Mouse (Mus musculus) hindbrain, embryonic 13.5 days (tissue): ENCODE measurements around the gene Wnt1. TPM values are rescaled to one million over a fixed set of nuclear protein-coding genes. Genes with fewer than 3 reads are reported as not detected.
"Not testable (repeated sequence)": the region's sequence is repeated elsewhere in the genome, so short reads cannot be mapped to it uniquely, and the experiment has no call there.

Source experiments
- ATAC-seq: fragments of 200-750 bp; cut with Nextera tagmentation; 2 replicates; pipeline ENCODE4 v1.8.0; 2017; ENCODE audit warnings: moderate TSS enrichment; ENCODE audit not compliant: low FRiP score
- H3K27ac ChIP-seq: fragments of 300-500 bp; sonication (generic); 2 replicates; pipeline ENCODE4 v1.5.1; 2015; ENCODE audit warnings: inconsistent platforms, mild to moderate bottlenecking, moderate library complexity
- H3K27me3 ChIP-seq: fragments of 300-500 bp; sonication (generic); 2 replicates; pipeline ENCODE4 v1.6.1; 2015; ENCODE audit warnings: mild to moderate bottlenecking, inconsistent platforms
- H3K36me3 ChIP-seq: fragments of 300-500 bp; sonication (generic); 2 replicates; pipeline ENCODE4 v1.6.1; 2015; ENCODE audit warnings: mild to moderate bottlenecking, inconsistent platforms
- H3K4me1 ChIP-seq: fragments of 300-500 bp; sonication (generic); replicated peaks from 2 replicates; pipeline ENCODE4 v1.6.1; 2015; ENCODE audit warnings: inconsistent platforms
- H3K4me2 ChIP-seq: fragments of 300-500 bp; sonication (generic); 2 replicates; pipeline ENCODE4 v1.6.1; 2015; ENCODE audit warnings: inconsistent platforms, mild to moderate bottlenecking, moderate library complexity
- H3K4me3 ChIP-seq: fragments of 300-500 bp; sonication (generic); 2 replicates; pipeline ENCODE4 v1.5.1; 2015; ENCODE audit warnings: mild to moderate bottlenecking, inconsistent platforms
- H3K9ac ChIP-seq: fragments of 300-500 bp; sonication (generic); 2 replicates; pipeline ENCODE4 v1.6.1; 2015; ENCODE audit warnings: mild to moderate bottlenecking, inconsistent platforms
- H3K9me3 ChIP-seq: fragments of 300-500 bp; sonication (generic); 2 replicates; pipeline ENCODE4 v1.6.1; 2016; ENCODE audit warnings: inconsistent platforms
- WGBS: fragments of 180-500 bp; shearing (Covaris S2); methylation state at CpG from one replicate; pipeline ENCODE4 v1.1.7; 2015; 5-methylcytosine and 5-hydroxymethylcytosine counted together
- polyA plus RNA-seq: library from polyadenylated mRNA; unstranded; fragments of >200 nt; fragmentation: Nextera tagmentation; extraction: Ambion mirVana; gene quantifications from 2 replicates; pipeline ENCODE4 v1.2.1, GENCODE M21; 2015

Gene Wnt1
- polyA plus RNA-seq, 1 experiment from 2014 or later = 4.6 TPM

- Histone ChIP-seq H3K9ac (peak within 1 kb of the TSS; percentile 68), H3K27me3 (peaks cover 68% of the 10 kb centered on the region), H3K9me3 (no peaks in the 10 kb centered on the region), H3K4me2 (peak within 1 kb of the TSS; percentile 77), H3K4me1 (peaks cover 49% of the 10 kb centered on the region), H3K27ac (no peak within 1 kb of the TSS), H3K36me3 (peaks cover 31% of the 10 kb centered on the region), H3K4me3 (peak within 1 kb of the TSS; percentile 48)
- 44% methylated on average over 3 of the region's 3 CpGs for WGBS
- ATAC-seq = no peak
These were observed 19.7 kb downstream of the Wnt1 start, which contains the start of gene Ddn for GRCm38 (mm10) chr15:98809390-98809789. TSS of gene Ddn (minus strand) at chr15:98809490.

GRCm38 (mm10) chr15:98810212-98810611 lies 20.6 kb downstream of the Wnt1 start:
- H3K4me2 ChIP-seq, ATAC-seq, H3K4me3 ChIP-seq, H3K9me3 ChIP-seq, H3K27ac ChIP-seq, H3K9ac ChIP-seq: not testable (repeated sequence)
- 77% methylated on average over 6 of the region's 6 CpGs for WGBS
- H3K36me3 ChIP-seq = peaks cover 37% of the 10 kb centered on the region
- peaks cover 60% of the 10 kb centered on the region for H3K27me3 ChIP-seq
- H3K4me1 ChIP-seq = peaks cover 42% of the 10 kb centered on the region

DNA sequence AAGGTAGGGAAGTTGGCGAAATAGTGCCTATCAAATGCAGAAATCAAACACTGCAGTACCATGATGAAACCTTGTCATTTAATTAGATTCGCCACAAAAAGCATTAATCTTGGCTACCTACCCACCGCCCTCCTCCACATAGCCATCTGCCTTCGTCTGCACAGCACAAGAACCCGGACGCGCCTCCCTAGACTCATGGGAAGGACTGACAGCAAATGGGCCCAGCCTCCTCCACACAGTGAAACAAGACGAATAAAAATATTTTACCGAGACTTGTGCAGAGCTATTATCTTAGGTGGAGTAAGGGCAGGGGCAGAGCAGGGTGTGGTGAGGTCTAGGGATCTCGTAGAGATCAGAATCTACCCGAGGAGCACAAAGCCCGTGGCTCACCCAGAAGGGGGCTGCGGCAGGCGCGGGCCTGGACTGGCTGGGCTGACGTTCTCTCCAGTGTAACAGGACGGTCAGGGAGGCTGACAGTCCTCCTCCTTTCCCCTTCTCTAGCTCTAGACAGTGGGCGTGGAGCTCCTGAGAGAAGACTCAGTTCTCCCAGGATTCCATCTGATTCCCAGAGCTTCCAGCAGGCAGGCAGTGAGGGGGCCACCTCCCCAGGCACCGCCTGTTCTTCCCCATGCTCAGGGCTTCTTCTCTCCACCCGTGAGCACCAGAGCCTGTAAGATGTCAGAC lies 23.2 kb downstream of the Wnt1 start:
- no peak for ATAC-seq
- H3K27me3 ChIP-seq = peaks cover 33% of the 10 kb centered on the region
- H3K9ac ChIP-seq = no peak overlapping the region
- peaks cover 48% of the 10 kb centered on the region for H3K36me3 ChIP-seq
- H3K4me3 ChIP-seq = no peak overlapping the region
- no peak overlapping the region for H3K27ac ChIP-seq
- whole genome bisulfite sequencing = 85% methylated on average over 20 of the region's 20 CpGs
- H3K4me2 ChIP-seq = no peak overlapping the region
- H3K9me3 ChIP-seq = no peaks in the 10 kb centered on the region
- peaks cover 16% of the 10 kb centered on the region for H3K4me1 ChIP-seq

GRCm38 (mm10) chr15:98818171-98818570 lies 28.5 kb downstream of the Wnt1 start:
- Histone ChIP-seq H3K9ac (no peak overlapping the region), H3K27me3 (no peaks in the 10 kb centered on the region), H3K36me3 (peaks cover 51% of the 10 kb centered on the region), H3K27ac (no peak overlapping the region), H3K9me3 (no peaks in the 10 kb centered on the region), H3K4me3 (no peak overlapping the region), H3K4me2 (no peak overlapping the region), H3K4me1 (no peaks in the 10 kb centered on the region)
- 93% methylated on average over 7 of the region's 7 CpGs for WGBS
- no peak for ATAC-seq

DNA sequence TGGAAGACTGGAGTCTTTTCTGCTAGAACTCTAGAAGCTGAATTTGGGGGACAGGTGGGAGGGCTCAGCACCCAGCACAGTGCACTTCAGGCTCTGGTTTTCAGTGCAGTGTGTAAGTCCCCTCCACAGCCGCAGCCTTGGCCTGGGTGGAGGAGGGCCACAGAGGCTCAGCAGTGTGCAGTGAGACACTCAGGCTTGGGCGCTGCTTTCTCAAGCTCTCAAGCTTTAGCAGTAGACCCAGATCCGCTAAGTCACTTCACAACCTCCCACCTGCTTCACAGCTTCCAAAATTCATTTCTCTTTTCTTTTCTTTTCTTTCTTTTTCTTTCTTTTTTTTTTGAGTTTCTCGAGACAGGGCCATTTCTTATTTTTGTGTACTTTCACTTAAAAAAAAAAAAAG lies 31.3 kb downstream of the Wnt1 start:
- peaks cover 46% of the 10 kb centered on the region for H3K36me3 ChIP-seq
- H3K9ac ChIP-seq = no peak overlapping the region
- no peaks in the 10 kb centered on the region for H3K9me3 ChIP-seq
- 90% methylated on average over 4 of the region's 4 CpGs for WGBS
- H3K4me2 ChIP-seq = no peak overlapping the region
- H3K4me3 ChIP-seq = no peak overlapping the region
- ATAC-seq = no peak
- H3K4me1 ChIP-seq = no peaks in the 10 kb centered on the region
- no peak overlapping the region for H3K27ac ChIP-seq
- no peaks in the 10 kb centered on the region for H3K27me3 ChIP-seq

GRCm38 (mm10) chr15:98821403-98821802 lies 31.7 kb downstream of the Wnt1 start:
- no peaks in the 10 kb centered on the region for H3K27me3 ChIP-seq
- no peak overlapping the region for H3K9ac ChIP-seq
- H3K27ac ChIP-seq = no peak overlapping the region
- H3K36me3 ChIP-seq = peaks cover 45% of the 10 kb centered on the region
- ATAC-seq = no peak
- no peaks in the 10 kb centered on the region for H3K9me3 ChIP-seq
- no peak overlapping the region for H3K4me2 ChIP-seq
- no peak overlapping the region for H3K4me3 ChIP-seq
- no peaks in the 10 kb centered on the region for H3K4me1 ChIP-seq
- WGBS = 32% methylated on average over 10 of the region's 10 CpGs

GRCm38 (mm10) chr15:98822147-98822546 lies 32.5 kb downstream of the Wnt1 start:
- no peak overlapping the region for H3K27ac ChIP-seq
- ATAC-seq = no peak

DNA sequence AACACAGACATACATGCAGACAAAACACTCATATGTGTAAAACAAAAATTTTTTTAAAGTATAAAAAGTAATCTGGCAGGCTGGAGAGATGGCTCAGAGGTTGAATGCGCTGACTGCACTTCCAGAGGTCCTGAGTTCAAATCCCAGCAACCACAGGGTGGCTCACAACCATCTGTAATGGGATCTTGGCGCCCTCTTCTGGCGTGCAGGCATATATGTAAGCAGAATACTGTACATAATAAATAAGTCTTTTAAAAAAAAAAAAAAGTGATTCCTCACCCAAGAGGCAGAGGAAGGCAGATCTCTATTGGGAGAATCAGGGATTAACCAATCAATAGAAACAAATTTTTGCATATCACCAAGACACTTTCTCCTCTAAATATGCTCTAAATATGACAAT lies 33.8 kb downstream of the Wnt1 start:
- Histone ChIP-seq H3K4me3 (no peak overlapping the region), H3K27ac (no peak overlapping the region), H3K4me2 (no peak overlapping the region), H3K9ac (no peak overlapping the region), H3K36me3 (peaks cover 45% of the 10 kb centered on the region), H3K9me3 (no peaks in the 10 kb centered on the region), H3K4me1 (no peaks in the 10 kb centered on the region), H3K27me3 (no peaks in the 10 kb centered on the region)
- ATAC-seq = no peak
- WGBS = 59% methylated on average over 3 of the region's 3 CpGs

More at GRCm38 (mm10) chr15:98822147-98822546, 32.5 kb downstream of the Wnt1 start:
- 93% methylated on average over 5 of the region's 5 CpGs for WGBS
- H3K4me3 ChIP-seq = no peak overlapping the region
- H3K9me3 ChIP-seq = no peaks in the 10 kb centered on the region
- no peak overlapping the region for H3K4me2 ChIP-seq
- no peak overlapping the region for H3K9ac ChIP-seq
- H3K27me3 ChIP-seq = no peaks in the 10 kb centered on the region
- peaks cover 40% of the 10 kb centered on the region for H3K36me3 ChIP-seq
- H3K4me1 ChIP-seq = no peaks in the 10 kb centered on the region

DNA sequence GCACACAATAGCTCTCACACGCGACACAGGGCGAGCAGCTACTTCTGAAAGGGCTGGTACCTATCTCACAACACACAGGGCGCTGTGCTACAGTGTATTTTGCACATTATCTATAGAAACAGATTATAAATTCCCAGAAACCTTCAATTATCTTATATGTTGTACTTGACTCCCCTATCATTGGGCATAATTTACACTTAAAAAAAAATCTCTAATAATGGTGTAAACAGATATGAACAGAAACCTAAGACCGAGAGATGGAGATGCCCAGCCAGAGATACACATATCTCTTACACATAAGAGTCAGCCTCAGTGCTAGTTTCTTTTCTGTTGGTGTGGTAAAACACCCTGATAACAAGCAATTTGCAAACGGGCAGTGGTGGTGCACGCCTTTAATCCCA lies 38.0 kb downstream of the Wnt1 start:
- Histone ChIP-seq H3K4me1 (peaks cover 18% of the 10 kb centered on the region), H3K9ac (no peak overlapping the region), H3K4me3 (no peak overlapping the region), H3K27ac (no peak overlapping the region), H3K36me3 (peaks cover 27% of the 10 kb centered on the region), H3K27me3 (no peaks in the 10 kb centered on the region), H3K4me2 (no peak overlapping the region), H3K9me3 (no peaks in the 10 kb centered on the region)
- ATAC-seq = no peak
- WGBS = 93% methylated on average over 7 of the region's 7 CpGs

DNA sequence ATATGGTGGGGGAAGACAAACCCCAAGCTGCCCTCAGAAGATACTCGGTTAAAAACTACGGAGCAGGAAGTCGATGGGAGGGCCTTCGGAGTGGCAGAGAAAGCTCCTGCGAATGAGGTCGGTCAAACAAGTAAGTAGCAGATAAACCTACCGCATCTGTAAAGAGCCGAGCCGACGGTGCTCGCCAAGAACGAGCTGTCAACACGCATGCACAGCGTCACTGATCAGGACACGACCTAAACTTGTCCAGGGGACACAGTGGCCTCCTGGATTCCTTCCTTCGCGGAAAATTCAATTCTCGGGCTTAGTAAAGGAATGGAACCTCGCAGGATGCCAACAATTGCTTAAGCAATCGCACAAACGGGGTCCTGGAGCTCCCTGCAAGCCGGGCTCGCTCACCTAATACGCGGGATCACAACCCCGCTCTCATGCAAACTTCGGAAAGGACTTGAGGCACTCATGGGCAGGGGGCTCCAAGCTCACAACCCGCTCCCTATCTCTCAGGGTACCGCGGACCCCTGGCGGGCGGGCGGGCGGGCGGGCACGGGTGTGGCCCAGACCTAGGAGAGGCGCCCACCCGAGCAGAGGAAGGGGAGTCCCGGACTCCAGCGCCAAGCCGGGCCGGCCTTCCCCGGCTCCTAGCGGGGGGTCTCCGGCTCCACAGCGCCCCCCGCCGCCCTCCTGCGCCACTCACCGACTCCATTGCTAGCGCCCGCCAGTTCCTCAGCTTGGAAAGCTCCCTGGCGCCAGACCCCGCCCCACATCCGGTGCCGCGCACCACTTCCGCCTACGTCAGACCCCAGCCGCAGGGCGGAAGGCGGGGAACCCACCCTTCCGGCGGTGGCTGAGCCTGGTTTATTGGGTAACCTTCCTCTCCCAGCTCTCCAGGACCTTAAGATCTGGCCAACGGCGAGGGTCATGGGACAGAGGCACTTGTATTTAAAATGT lies 41.4 kb downstream of the Wnt1 start, which contains the start of gene Prkag1:
Gene Prkag1, minus strand, starts transcription at position 786 of the 948 bp plus-strand sequence.
- Histone ChIP-seq H3K4me1 (peaks cover 18% of the 10 kb centered on the region), H3K27me3 (no peaks in the 10 kb centered on the region), H3K4me3 (peak within 1 kb of the TSS; percentile 70), H3K9ac (peak within 1 kb of the TSS; percentile 83), H3K4me2 (peak within 1 kb of the TSS; percentile 77), H3K27ac (peak within 1 kb of the TSS; percentile 86), H3K9me3 (no peaks in the 10 kb centered on the region), H3K36me3 (peaks cover 36% of the 10 kb centered on the region)
- ATAC-seq = peak; percentile 97
- WGBS = under 1% methylated on average over 62 of the region's 66 CpGs

DNA sequence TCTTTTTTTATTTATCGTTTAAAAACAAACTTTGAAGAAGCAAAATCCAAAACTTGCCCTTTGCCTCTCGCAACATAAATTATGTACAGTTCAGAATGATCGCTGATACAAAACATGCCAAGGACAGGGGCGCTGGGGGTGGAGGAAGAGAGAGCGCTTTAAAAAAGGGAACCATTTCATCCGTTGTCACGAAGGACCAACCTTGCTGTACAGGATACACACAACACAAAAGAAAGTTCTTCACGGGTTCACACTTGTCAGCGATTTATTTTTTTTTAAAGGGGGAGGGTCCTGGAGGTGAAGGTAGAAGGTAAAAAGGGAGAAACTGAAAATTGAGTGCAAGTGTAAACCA lies 42.0 kb downstream of the Wnt1 start:
- peak overlapping the region; percentile 83 for H3K9ac ChIP-seq
- 17% methylated on average over 9 of the region's 9 CpGs for WGBS
- peak; percentile 51 for ATAC-seq

More for the DNA sequence above, 42.0 kb downstream of the Wnt1 start:
- Histone ChIP-seq H3K27ac (peak overlapping the region; percentile 86), H3K4me1 (peaks cover 18% of the 10 kb centered on the region), H3K4me2 (peak overlapping the region; percentile 77), H3K36me3 (peaks cover 43% of the 10 kb centered on the region), H3K9me3 (no peaks in the 10 kb centered on the region), H3K27me3 (no peaks in the 10 kb centered on the region), H3K4me3 (peak overlapping the region; percentile 70)
